Mouse (Mus musculus): ENCODE measurements around the gene Gabpb2. TPM values are rescaled to one million over a fixed set of nuclear protein-coding genes. Genes with fewer than 3 reads are reported as not detected.
A peak's percentile ranks its signal among the peaks of the same experiment; 100 is the strongest.

Gene Gabpb2
- polyA plus RNA-seq (2015; fragmentation: Nextera tagmentation; extraction: Ambion mirVana): 6.6 and 7.0 TPM in 2 replicates

GRCm38 (mm10) chr3:95217255-95218134 is at the start of gene Gabpb2:
TSS of gene Gabpb2 (minus strand) at chr3:95217916.
- Histone ChIP-seq H3K9me3 (replicated peaks; ENCODE audit: control insufficient read depth, low read length) (no peaks in the 10 kb centered on the region), H3K27me3 (ENCODE audit: control insufficient read depth, insufficient read depth, low read depth, low read length) (no peaks in the 10 kb centered on the region), H3K4me2 (ENCODE audit: low read depth, low read length) (peak within 1 kb of the TSS; percentile 78), H3K4me1 (ENCODE audit: control insufficient read depth, low read depth, low read length) (peaks cover 24% of the 10 kb centered on the region), H3K27ac (ENCODE audit: low read length) (peak within 1 kb of the TSS; percentile 95), H3K36me3 (ENCODE audit: control insufficient read depth, insufficient read depth) (peaks cover 12% of the 10 kb centered on the region), H3K9ac (ENCODE audit: low read depth, low read length) (peak within 1 kb of the TSS; percentile 94), H3K4me3 (ENCODE audit: low read depth, low read length) (peak within 1 kb of the TSS; percentile 93)
- WGBS (ENCODE audit: insufficient replicate concordance): under 1% methylated on average over 55 of the region's 56 CpGs
- ATAC-seq (ENCODE audit: low read depth): peak; percentile 85

- H3K4me3 ChIP-seq (ENCODE audit: low read depth, low read length): no peak overlapping the region
- H3K36me3 ChIP-seq (ENCODE audit: control insufficient read depth, insufficient read depth): peaks cover 8% of the 10 kb centered on the region
- no peaks in the 10 kb centered on the region for H3K27me3 ChIP-seq (ENCODE audit: control insufficient read depth, insufficient read depth, low read depth, low read length)
- no peak overlapping the region for H3K9ac ChIP-seq (ENCODE audit: low read depth, low read length)
- no peak overlapping the region for H3K27ac ChIP-seq (ENCODE audit: low read length)
- 82% methylated on average over 3 of the region's 3 CpGs for WGBS (ENCODE audit: insufficient replicate concordance)
- no peaks in the 10 kb centered on the region for H3K9me3 ChIP-seq (replicated peaks; ENCODE audit: control insufficient read depth, low read length)
- no peak for ATAC-seq (ENCODE audit: low read depth)
- no peak overlapping the region for H3K4me2 ChIP-seq (ENCODE audit: low read depth, low read length)
- peaks cover 10% of the 10 kb centered on the region for H3K4me1 ChIP-seq (ENCODE audit: control insufficient read depth, low read depth, low read length)
These were observed 48.3 kb upstream of the Gabpb2 start for GRCm38 (mm10) chr3:95266052-95266451.

- no peak overlapping the region for H3K27ac ChIP-seq (ENCODE audit: low read length)
- no peaks in the 10 kb centered on the region for H3K27me3 ChIP-seq (ENCODE audit: control insufficient read depth, insufficient read depth, low read depth, low read length)
- H3K9me3 ChIP-seq (replicated peaks; ENCODE audit: control insufficient read depth, low read length): no peaks in the 10 kb centered on the region
- H3K4me2 ChIP-seq (ENCODE audit: low read depth, low read length): no peak overlapping the region
- 63% methylated on average over 1 of the region's 1 CpGs for WGBS (ENCODE audit: insufficient replicate concordance)
- H3K4me3 ChIP-seq (ENCODE audit: low read depth, low read length): no peak overlapping the region
- peaks cover 10% of the 10 kb centered on the region for H3K4me1 ChIP-seq (ENCODE audit: control insufficient read depth, low read depth, low read length)
- H3K9ac ChIP-seq (ENCODE audit: low read depth, low read length): no peak overlapping the region
- ATAC-seq (ENCODE audit: low read depth): no peak
- H3K36me3 ChIP-seq (ENCODE audit: control insufficient read depth, insufficient read depth): peaks cover 11% of the 10 kb centered on the region
These were observed 47.0 kb upstream of the Gabpb2 start for GRCm38 (mm10) chr3:95264724-95265123.

GRCm38 (mm10) chr3:95263089-95263739 is 45.5 kb upstream of the Gabpb2 start:
- WGBS (ENCODE audit: insufficient replicate concordance): 32% methylated on average over 11 of the region's 11 CpGs
- H3K36me3 ChIP-seq (ENCODE audit: control insufficient read depth, insufficient read depth): peaks cover 14% of the 10 kb centered on the region
- no peak overlapping the region for H3K9ac ChIP-seq (ENCODE audit: low read depth, low read length)
- no peak overlapping the region for H3K4me3 ChIP-seq (ENCODE audit: low read depth, low read length)
- peak overlapping the region; percentile 55 for H3K27ac ChIP-seq (ENCODE audit: low read length)
- peak overlapping the region; percentile 13; the same call in 1 of the 2 replicates for H3K4me2 ChIP-seq (ENCODE audit: low read depth, low read length)
- no peaks in the 10 kb centered on the region for H3K27me3 ChIP-seq (ENCODE audit: control insufficient read depth, insufficient read depth, low read depth, low read length)
- no peaks in the 10 kb centered on the region for H3K9me3 ChIP-seq (replicated peaks; ENCODE audit: control insufficient read depth, low read length)
- H3K4me1 ChIP-seq (ENCODE audit: control insufficient read depth, low read depth, low read length): peaks cover 10% of the 10 kb centered on the region
- peak; percentile 77 for ATAC-seq (ENCODE audit: low read depth)

- no peak overlapping the region for H3K9ac ChIP-seq (ENCODE audit: low read depth, low read length)
- no peak overlapping the region for H3K27ac ChIP-seq (ENCODE audit: low read length)
- WGBS (ENCODE audit: insufficient replicate concordance): 86% methylated on average over 4 of the region's 4 CpGs
- no peaks in the 10 kb centered on the region for H3K9me3 ChIP-seq (replicated peaks; ENCODE audit: control insufficient read depth, low read length)
- ATAC-seq (ENCODE audit: low read depth): no peak
- H3K4me1 ChIP-seq (ENCODE audit: control insufficient read depth, low read depth, low read length): peaks cover 10% of the 10 kb centered on the region
- peaks cover 12% of the 10 kb centered on the region for H3K36me3 ChIP-seq (ENCODE audit: control insufficient read depth, insufficient read depth)
- H3K4me3 ChIP-seq (ENCODE audit: low read depth, low read length): no peak overlapping the region
- no peaks in the 10 kb centered on the region for H3K27me3 ChIP-seq (ENCODE audit: control insufficient read depth, insufficient read depth, low read depth, low read length)
- no peak overlapping the region for H3K4me2 ChIP-seq (ENCODE audit: low read depth, low read length)
These were observed 44.3 kb upstream of the Gabpb2 start for GRCm38 (mm10) chr3:95261975-95262374.

- WGBS (ENCODE audit: insufficient replicate concordance): 67% methylated on average over 5 of the region's 5 CpGs
These were observed 39.2 kb upstream of the Gabpb2 start for GRCm38 (mm10) chr3:95256931-95257330.

GRCm38 (mm10) chr3:95250783-95251424 is 33.2 kb upstream of the Gabpb2 start, which contains the start of gene Bnipl:
TSS of gene Bnipl (minus strand) at chr3:95251193.
- H3K4me1 ChIP-seq (ENCODE audit: control insufficient read depth, low read depth, low read length): peaks cover 5% of the 10 kb centered on the region
- no peak within 1 kb of the TSS for H3K9ac ChIP-seq (ENCODE audit: low read depth, low read length)
- H3K27me3 ChIP-seq (ENCODE audit: control insufficient read depth, insufficient read depth, low read depth, low read length): no peaks in the 10 kb centered on the region
- no peak within 1 kb of the TSS for H3K4me3 ChIP-seq (ENCODE audit: low read depth, low read length)
- no peak for ATAC-seq (ENCODE audit: low read depth)
- WGBS (ENCODE audit: insufficient replicate concordance): 38% methylated on average over 7 of the region's 7 CpGs
- no peaks in the 10 kb centered on the region for H3K36me3 ChIP-seq (ENCODE audit: control insufficient read depth, insufficient read depth)
- no peak within 1 kb of the TSS for H3K27ac ChIP-seq (ENCODE audit: low read length)
- no peaks in the 10 kb centered on the region for H3K9me3 ChIP-seq (replicated peaks; ENCODE audit: control insufficient read depth, low read length)
- H3K4me2 ChIP-seq (ENCODE audit: low read depth, low read length): no peak within 1 kb of the TSS

More at GRCm38 (mm10) chr3:95256931-95257330, 39.2 kb upstream of the Gabpb2 start:
- no peaks in the 10 kb centered on the region for H3K9me3 ChIP-seq (replicated peaks; ENCODE audit: control insufficient read depth, low read length)
- no peaks in the 10 kb centered on the region for H3K4me1 ChIP-seq (ENCODE audit: control insufficient read depth, low read depth, low read length)
- no peak overlapping the region for H3K4me3 ChIP-seq (ENCODE audit: low read depth, low read length)
- no peaks in the 10 kb centered on the region for H3K27me3 ChIP-seq (ENCODE audit: control insufficient read depth, insufficient read depth, low read depth, low read length)
- no peak overlapping the region for H3K4me2 ChIP-seq (ENCODE audit: low read depth, low read length)
- no peak overlapping the region for H3K27ac ChIP-seq (ENCODE audit: low read length)
- H3K9ac ChIP-seq (ENCODE audit: low read depth, low read length): no peak overlapping the region
- ATAC-seq (ENCODE audit: low read depth): no peak
- H3K36me3 ChIP-seq (ENCODE audit: control insufficient read depth, insufficient read depth): peaks cover 11% of the 10 kb centered on the region

- H3K27me3 ChIP-seq (ENCODE audit: control insufficient read depth, insufficient read depth, low read depth, low read length): no peaks in the 10 kb centered on the region
- no peaks in the 10 kb centered on the region for H3K9me3 ChIP-seq (replicated peaks; ENCODE audit: control insufficient read depth, low read length)
- H3K4me1 ChIP-seq (ENCODE audit: control insufficient read depth, low read depth, low read length): peaks cover 5% of the 10 kb centered on the region
- H3K4me2 ChIP-seq (ENCODE audit: low read depth, low read length): no peak overlapping the region
- no peak overlapping the region for H3K27ac ChIP-seq (ENCODE audit: low read length)
- H3K36me3 ChIP-seq (ENCODE audit: control insufficient read depth, insufficient read depth): no peaks in the 10 kb centered on the region
- H3K4me3 ChIP-seq (ENCODE audit: low read depth, low read length): no peak overlapping the region
- ATAC-seq (ENCODE audit: low read depth): no peak
- WGBS (ENCODE audit: insufficient replicate concordance): 74% methylated on average over 5 of the region's 5 CpGs
- no peak overlapping the region for H3K9ac ChIP-seq (ENCODE audit: low read depth, low read length)
These were observed 32.6 kb upstream of the Gabpb2 start for GRCm38 (mm10) chr3:95250361-95250760.
